Mouse (Mus musculus) cortical plate, adult 2 months (tissue): ENCODE results near the gene Cdk17.

Experiments
- CTCF ChIP-seq: fragments of 200-500 bp; IDR thresholded peaks from 2 replicates; pipeline ENCODE4 v1.5.1; 2011; ENCODE audit warnings: mild to moderate bottlenecking, control low read depth, low read length; ENCODE audit not compliant: insufficient read depth; ENCODE audit errors: extremely low read depth
- POLR2A ChIP-seq: fragments of 200-500 bp; IDR thresholded peaks from 2 replicates; pipeline ENCODE4 v1.6.1; 2011; ENCODE audit warnings: mild to moderate bottlenecking, low read length, control low read depth; ENCODE audit not compliant: insufficient read depth; ENCODE audit errors: extremely low read depth

DNA sequence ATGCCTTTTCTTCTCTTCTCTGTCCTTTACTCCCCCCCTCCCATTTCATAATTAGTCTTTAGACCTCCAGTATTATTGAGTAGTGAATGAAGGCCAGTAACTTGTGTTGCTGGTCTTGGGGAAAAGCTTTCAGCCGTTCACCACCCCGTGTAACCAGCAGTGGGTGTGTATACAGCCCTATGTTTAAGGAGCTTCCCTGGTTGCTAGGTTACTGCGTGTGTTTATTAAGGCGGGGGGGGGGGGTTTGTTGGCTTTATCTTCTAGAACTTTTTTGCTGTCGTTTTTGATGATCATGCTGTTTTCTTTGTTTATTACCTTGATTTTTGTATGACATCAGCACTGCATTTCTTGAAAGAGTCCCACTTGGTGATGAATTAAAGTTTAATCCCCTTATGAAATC, 82.2 kb downstream of the Cdk17 start:
- TF ChIP-seq POLR2A (no peak), CTCF (no peak)
